ENCODE assay signal across 8 mouse cellular contexts in the genomic region with DNA sequence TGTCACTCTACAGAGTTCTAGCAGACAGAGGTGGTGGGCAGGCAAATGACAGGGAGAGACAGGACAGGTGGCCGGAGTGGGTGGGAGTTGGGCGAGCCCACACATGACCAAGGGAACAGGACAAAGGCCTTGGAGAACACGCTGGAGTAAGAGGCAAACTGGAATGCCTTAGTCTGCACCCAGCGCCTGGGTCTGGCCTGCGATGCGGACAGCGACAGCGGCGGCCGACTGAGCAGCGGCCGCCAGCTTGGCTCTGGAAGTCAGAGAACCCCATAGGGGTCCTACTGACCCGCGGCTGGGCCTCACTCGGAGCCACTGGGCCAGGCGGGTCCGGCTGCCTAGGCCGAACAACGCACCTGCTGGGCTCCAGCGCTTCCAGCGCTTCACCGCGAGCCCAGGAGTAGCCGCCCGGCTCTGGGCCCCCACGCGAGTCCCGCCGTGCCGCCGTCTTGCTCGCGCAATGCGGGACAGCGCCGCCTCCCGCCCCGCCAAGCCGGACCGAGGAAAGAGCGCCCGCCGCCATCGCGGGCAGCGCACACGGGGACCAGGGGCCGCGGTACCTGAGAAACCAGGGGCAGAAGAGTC. TPM values are rescaled to one million over a fixed set of nuclear protein-coding genes. Genes with fewer than 3 reads are reported as not detected.
A peak's percentile ranks its signal among the peaks of the same experiment; 100 is the strongest.
DNase-seq lines count a peak whose midpoint lies in the region; ATAC-seq and TF ChIP-seq lines count a peak whose summit lies in the region.

No protein-coding gene starts in this region.

- WGBS in heart, adult 2 months, result 1% methylated on average over 49 of the region's 49 CpGs
- under 1% methylated on average over 48 of the region's 49 CpGs for WGBS in forebrain, embryonic 11.5 days
- WGBS in hindbrain, embryonic 16.5 days, result under 1% methylated on average over 35 of the region's 49 CpGs
- WGBS in stomach, embryonic 16.5 days, result 0% methylated on average over 49 of the region's 49 CpGs

- H3K9me3 ChIP-seq in forebrain, embryonic 11.5 days (ENCODE audit: control insufficient read depth, low read length), result no peaks in the 10 kb centered on the region
- H3K9me3 ChIP-seq in hindbrain, embryonic 16.5 days (ENCODE audit: control insufficient read depth, low read length), result no peaks in the 10 kb centered on the region
- H3K9me3 ChIP-seq in megakaryocyte, embryonic 14.5 days, result no peaks in the 10 kb centered on the region
- no peaks in the 10 kb centered on the region for H3K9me3 ChIP-seq in stomach, embryonic 16.5 days (replicated peaks; ENCODE audit: control insufficient read depth, low read length)

- peak; percentile 39 for TF ChIP-seq CTCF in heart, adult 2 months (IDR thresholded peaks at IDR 0.05)

- no peaks in the 10 kb centered on the region; the same call in none of the 2 replicates for H3K36me3 ChIP-seq in heart, adult 2 months (ENCODE audit: control insufficient read depth, insufficient read depth, low read length)
- no peaks in the 10 kb centered on the region for H3K36me3 ChIP-seq in forebrain, embryonic 11.5 days (ENCODE audit: control insufficient read depth, insufficient read depth, low read length)
- H3K36me3 ChIP-seq in hindbrain, embryonic 16.5 days (ENCODE audit: control insufficient read depth, insufficient read depth, low read length), result no peaks in the 10 kb centered on the region
- peaks cover 19% of the 10 kb centered on the region for H3K36me3 ChIP-seq in megakaryocyte, embryonic 14.5 days (replicated peaks; ENCODE audit: low read length)
- no peaks in the 10 kb centered on the region for H3K36me3 ChIP-seq in stomach, embryonic 16.5 days (ENCODE audit: control insufficient read depth, insufficient read depth, low read length)

- TF ChIP-seq POLR2A in heart, adult 2 months (IDR thresholded peaks at IDR 0.05; ENCODE audit: insufficient read depth, low read depth, low read length), result no peak

- peak in 1 of 2 experiments; percentile 71 for DNase-seq in heart, adult 2 months
- no peak for DNase-seq in heart, postnatal 4 days
- DNase-seq in adrenal gland, adult 8-10 months, result peak; percentile 28
- no peak for DNase-seq in forebrain, embryonic 11.5 days (ENCODE audit: low spot score)
- DNase-seq in left cerebral cortex, postnatal 36 days (ENCODE audit: low spot score in 2 of 2), result peak; percentile 54 to 69

- no peaks in the 10 kb centered on the region; the same call in 1 of the 2 replicates for H3K27me3 ChIP-seq in heart, adult 2 months (ENCODE audit: control insufficient read depth, insufficient read depth, low read length)
- H3K27me3 ChIP-seq in forebrain, embryonic 11.5 days (ENCODE audit: control insufficient read depth, insufficient read depth, low read length), result no peaks in the 10 kb centered on the region
- no peaks in the 10 kb centered on the region for H3K27me3 ChIP-seq in hindbrain, embryonic 16.5 days (replicated peaks; ENCODE audit: control insufficient read depth, insufficient read depth, low read length)
- H3K27me3 ChIP-seq in megakaryocyte, embryonic 14.5 days (replicated peaks), result no peaks in the 10 kb centered on the region
- no peaks in the 10 kb centered on the region for H3K27me3 ChIP-seq in stomach, embryonic 16.5 days (ENCODE audit: control insufficient read depth, insufficient read depth, low read length)

- TF ChIP-seq EP300 in heart, adult 2 months (IDR thresholded peaks at IDR 0.05; ENCODE audit: insufficient read depth, low read depth, low read length), result no peak

- peaks cover 2% of the 10 kb centered on the region; the same call in 1 of the 2 replicates for H3K79me2 ChIP-seq in heart, adult 2 months (replicated peaks; ENCODE audit: control insufficient read depth, insufficient read depth, low read length)

- intact Hi-C loops in heart, adult 2 months (cut with DNase I), result loop anchor here (5.0 kb wide), 1 partner anchor 83 kb away; a partner anchor contains a TSS
- intact Hi-C loops in left cerebral cortex, postnatal 36 days (cut with DNase I), result no loop called here

- peaks cover 5% of the 10 kb centered on the region for H3K4me1 ChIP-seq in heart, adult 2 months (ENCODE audit: control insufficient read depth, insufficient read depth, low read length)
- H3K4me1 ChIP-seq in forebrain, embryonic 11.5 days (replicated peaks; ENCODE audit: control insufficient read depth, insufficient read depth, low read length), result peaks cover 7% of the 10 kb centered on the region
- H3K4me1 ChIP-seq in hindbrain, embryonic 16.5 days (ENCODE audit: control insufficient read depth, insufficient read depth, low read depth, low read length), result peaks cover 11% of the 10 kb centered on the region
- peaks cover 62% of the 10 kb centered on the region for H3K4me1 ChIP-seq in megakaryocyte, embryonic 14.5 days
- peaks cover 9% of the 10 kb centered on the region for H3K4me1 ChIP-seq in stomach, embryonic 16.5 days (ENCODE audit: control insufficient read depth, insufficient read depth, low read length)

- peak overlapping the region; percentile 84 for H3K27ac ChIP-seq in heart, adult 2 months
- peak overlapping the region; percentile 64; the same call in 1 of the 2 replicates for H3K27ac ChIP-seq in forebrain, embryonic 11.5 days (ENCODE audit: low read depth, low read length)
- H3K27ac ChIP-seq in hindbrain, embryonic 16.5 days (ENCODE audit: low read depth, low read length), result peak overlapping the region; percentile 89
- peak overlapping the region; percentile 76 for H3K27ac ChIP-seq in stomach, embryonic 16.5 days (ENCODE audit: low read length)

- ATAC-seq in forebrain, embryonic 11.5 days (replicated peaks; ENCODE audit: low FRiP score), result peak; percentile 70
- peak; percentile 77 for ATAC-seq in hindbrain, embryonic 16.5 days
- ATAC-seq in stomach, embryonic 16.5 days (ENCODE audit: insufficient read depth, low FRiP score), result peak; percentile 59

- peak overlapping the region; percentile 80 for H3K4me2 ChIP-seq in forebrain, embryonic 11.5 days (ENCODE audit: low read depth, low read length, severe bottlenecking)
- H3K4me2 ChIP-seq in hindbrain, embryonic 16.5 days (ENCODE audit: low read length), result peak overlapping the region; percentile 90
- peak overlapping the region; percentile 92 for H3K4me2 ChIP-seq in stomach, embryonic 16.5 days (ENCODE audit: low read depth, low read length)

- peak overlapping the region; percentile 83 for H3K9ac ChIP-seq in heart, adult 2 months (ENCODE audit: low read depth, low read length)
- H3K9ac ChIP-seq in forebrain, embryonic 11.5 days (ENCODE audit: low read length), result peak overlapping the region; percentile 87
- H3K9ac ChIP-seq in hindbrain, embryonic 16.5 days (ENCODE audit: low read depth, low read length), result peak overlapping the region; percentile 92
- peak overlapping the region; percentile 84 for H3K9ac ChIP-seq in stomach, embryonic 16.5 days (ENCODE audit: low read length)

- peak overlapping the region; percentile 64 for H3K4me3 ChIP-seq in heart, adult 2 months
- peak overlapping the region; percentile 85 for H3K4me3 ChIP-seq in forebrain, embryonic 11.5 days (ENCODE audit: low read depth, low read length)
- peak overlapping the region; percentile 93 for H3K4me3 ChIP-seq in hindbrain, embryonic 16.5 days (ENCODE audit: low read length)
- H3K4me3 ChIP-seq in megakaryocyte, embryonic 14.5 days (replicated peaks), result peak overlapping the region; percentile 97
- H3K4me3 ChIP-seq in stomach, embryonic 16.5 days (replicated peaks; ENCODE audit: low read length), result peak overlapping the region; percentile 69

RNA-seq across cellular contexts. Expression of a gene that starts 0.5 kb away (rescaled TPM):
- total RNA-seq in heart, adult 2 months (2021), result 10 to 100 TPM; 30.8 to 31.9 TPM
- polyA plus RNA-seq in heart, adult 2 months (2012; rRNA removed), result 6.5 and 12.7 TPM in 2 replicates
- total RNA-seq in heart, postnatal 4 days (2021), result 10 to 100 TPM; 34.0 to 35.7 TPM
- 10 to 100 TPM; 18.0 to 21.3 (median 20.2) TPM for total RNA-seq in adrenal gland, adult 8-10 months (2022)
- 30.5 and 36.8 TPM in 2 replicates for polyA plus RNA-seq in forebrain, embryonic 11.5 days (2014; fragmentation: Nextera tagmentation; extraction: Ambion mirVana)
- polyA plus RNA-seq in hindbrain, embryonic 16.5 days (2015; fragmentation: Nextera tagmentation; extraction: Ambion mirVana), result 13.7 and 14.6 TPM in 2 replicates
- 10 to 100 TPM; 14.4 to 23.7 TPM for total RNA-seq in left cerebral cortex, postnatal 36 days (2021)
- polyA plus RNA-seq in megakaryocyte, embryonic 14.5 days (2012; ENCODE audit: insufficient read depth, low replicate concordance), result 9.0 and 19.4 TPM in 2 replicates
- polyA plus RNA-seq in stomach, embryonic 16.5 days (2015; fragmentation: Nextera tagmentation; extraction: Ambion mirVana), result 17.5 and 17.7 TPM in 2 replicates

Comparison
In these comparisons a context has a peak if more than half of its experiments do, and no peak if none do; other contexts are left out.
1. DNase-seq: peak in adrenal gland, adult 8-10 months (single experiment) and left cerebral cortex, postnatal 36 days (2 of 2); none in heart, postnatal 4 days (single experiment) and forebrain, embryonic 11.5 days (single experiment).
2. Peak in every context shown above with its lines, with median percentiles within 50 percentile points of each other: H3K27ac ChIP-seq, H3K4me3 ChIP-seq, H3K9ac ChIP-seq, ATAC-seq and H3K4me2 ChIP-seq.